Mouse (Mus musculus): Measurements from ENCODE around the gene Nck2.

Nck2 gene

DNA sequence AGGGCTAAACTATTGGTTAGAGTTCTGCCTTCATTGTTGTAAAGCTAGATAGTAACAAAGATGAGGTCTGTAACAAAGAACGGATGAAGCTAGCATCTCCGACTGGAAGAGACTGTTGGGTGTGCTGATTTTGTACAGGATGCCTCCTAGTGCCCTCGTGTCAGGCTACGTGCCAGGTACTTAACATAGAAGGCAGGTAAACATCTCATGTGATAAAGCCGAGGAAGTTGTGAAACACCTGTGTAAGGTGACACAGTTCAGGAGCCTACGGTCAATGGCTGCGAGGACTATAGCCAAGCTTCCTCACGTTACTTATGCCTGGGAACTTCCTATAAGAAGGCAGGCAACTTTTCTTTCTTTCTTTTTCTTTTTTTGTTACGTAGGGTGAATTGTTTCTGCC, at the start of gene Nck2:
Nck2 (plus strand) TSS at position 49 of the 400 bp plus-strand sequence.
- DNase-seq (ENCODE audit: low read depth, low spot score): no peak

DNA sequence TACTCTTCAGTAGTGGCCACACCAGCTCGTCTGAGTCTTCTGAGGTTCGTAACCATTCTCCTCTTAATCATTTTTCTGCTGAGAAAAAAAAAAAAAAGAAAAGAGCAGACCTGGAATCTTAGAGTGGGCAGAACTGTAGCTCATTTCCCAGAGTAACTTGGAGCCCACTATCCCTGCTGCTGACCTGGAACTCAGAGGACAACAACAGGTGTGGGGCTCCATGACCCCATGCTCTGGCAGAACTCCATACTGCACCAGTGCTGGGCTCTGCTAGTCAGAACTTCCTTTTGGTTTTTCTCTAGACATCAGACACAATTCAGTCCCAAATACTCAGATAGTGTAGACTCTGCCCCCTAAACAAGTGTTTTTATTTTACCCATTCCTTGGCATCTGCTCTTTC, 49.3 kb upstream of the Nck2 start:
- no peak for DNase-seq (ENCODE audit: low read depth, low spot score)

DNA sequence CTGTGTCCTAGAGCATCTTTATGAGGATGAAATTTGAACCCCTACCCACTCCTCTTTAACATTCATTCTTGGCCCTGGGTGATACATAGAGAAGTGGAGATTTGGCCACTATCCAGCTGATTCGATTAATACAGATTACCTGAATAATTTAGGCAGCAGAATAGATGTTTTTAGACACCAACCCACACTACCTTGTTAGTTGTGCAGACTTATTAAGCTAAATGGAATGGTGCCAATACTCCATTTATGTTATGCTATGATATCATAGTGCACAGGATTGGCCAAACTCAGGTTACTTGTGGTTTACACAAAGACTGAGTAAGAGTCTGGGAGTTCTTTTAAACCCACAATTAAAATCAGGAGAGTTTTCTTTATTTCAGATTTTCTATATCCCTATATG, 48.6 kb upstream of the Nck2 start:
- DNase-seq (ENCODE audit: low read depth, low spot score): no peak

DNA sequence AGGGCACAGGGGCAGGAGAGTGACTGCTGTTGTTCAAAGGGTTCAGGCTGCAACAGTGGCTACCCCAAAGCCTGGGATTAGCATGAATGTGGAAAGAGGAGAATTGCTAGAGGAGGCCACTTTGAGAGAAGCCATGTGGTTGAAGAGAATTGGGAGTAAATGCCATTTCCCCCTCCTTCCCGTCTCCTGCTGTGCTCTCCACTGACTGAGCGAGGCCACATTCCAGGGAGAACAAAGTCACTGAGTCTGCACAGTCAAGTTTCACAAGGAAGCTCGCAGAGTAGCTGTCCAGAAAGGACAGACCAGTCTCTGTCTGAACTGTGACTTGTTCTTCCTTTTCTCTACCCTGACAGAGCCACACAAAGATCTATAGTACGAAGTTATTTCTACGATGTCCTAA, 47.9 kb upstream of the Nck2 start:
- DNase-seq (ENCODE audit: low read depth, low spot score): no peak

DNA sequence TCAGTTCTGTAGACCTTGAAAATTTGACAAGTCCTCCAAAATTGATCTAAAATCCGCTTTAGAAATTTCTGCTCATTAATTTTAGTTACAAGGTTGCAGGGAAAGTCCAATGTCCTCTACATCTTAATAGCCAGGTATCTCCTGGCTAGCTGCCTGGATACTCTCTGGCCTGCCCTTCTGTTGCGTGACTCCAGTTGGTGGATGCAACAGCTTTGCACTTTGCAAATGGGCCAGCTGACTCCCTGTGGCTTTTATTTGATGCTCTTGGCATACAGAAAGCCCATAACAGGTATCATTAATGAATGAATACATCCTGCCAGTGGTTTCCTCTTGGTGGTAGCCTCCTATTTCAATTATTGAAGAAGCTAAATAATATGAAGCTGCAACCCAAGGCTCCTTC, 47.3 kb upstream of the Nck2 start:
- DNase-seq (ENCODE audit: low read depth, low spot score): no peak

DNA sequence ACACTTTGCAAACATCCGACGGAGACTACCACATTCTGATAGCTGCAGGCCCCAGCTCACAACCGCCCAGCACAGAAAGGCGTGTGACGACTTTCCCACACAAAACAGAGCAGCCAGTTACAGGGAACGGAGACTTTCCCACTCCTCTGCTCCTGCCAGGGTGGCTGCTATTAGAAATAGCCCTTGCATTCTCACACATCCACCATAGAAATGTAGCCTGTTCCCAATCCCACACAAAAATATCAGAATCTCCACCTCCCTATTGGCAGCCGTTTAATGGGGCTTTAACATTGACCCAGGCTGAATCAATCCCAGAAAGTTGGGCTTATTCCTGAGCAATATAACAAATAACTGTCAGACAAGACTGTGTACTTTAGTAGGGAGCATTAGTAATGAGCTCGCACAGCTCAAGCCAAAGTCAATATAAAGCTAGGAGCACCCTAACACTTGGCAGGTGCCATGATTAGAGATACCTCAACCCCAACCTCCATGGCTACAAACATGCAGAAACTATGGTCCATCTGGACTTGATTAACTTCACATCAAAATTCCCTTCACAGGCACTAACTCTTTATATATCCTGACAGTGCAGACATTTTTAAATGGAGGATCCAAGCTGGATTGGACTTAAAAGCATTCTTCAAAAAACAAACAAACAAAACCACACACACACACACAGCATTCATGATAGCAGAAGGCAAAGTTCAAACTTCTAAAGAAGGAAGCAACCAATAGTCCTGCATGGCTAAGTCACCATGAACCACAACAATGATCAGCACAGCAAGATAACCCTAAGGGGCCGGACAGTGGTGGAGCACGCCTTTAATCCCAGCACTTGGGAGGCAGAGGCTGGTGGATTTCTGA, 45.4 kb upstream of the Nck2 start:
- DNase-seq (ENCODE audit: low read depth, low spot score): no peak

DNA sequence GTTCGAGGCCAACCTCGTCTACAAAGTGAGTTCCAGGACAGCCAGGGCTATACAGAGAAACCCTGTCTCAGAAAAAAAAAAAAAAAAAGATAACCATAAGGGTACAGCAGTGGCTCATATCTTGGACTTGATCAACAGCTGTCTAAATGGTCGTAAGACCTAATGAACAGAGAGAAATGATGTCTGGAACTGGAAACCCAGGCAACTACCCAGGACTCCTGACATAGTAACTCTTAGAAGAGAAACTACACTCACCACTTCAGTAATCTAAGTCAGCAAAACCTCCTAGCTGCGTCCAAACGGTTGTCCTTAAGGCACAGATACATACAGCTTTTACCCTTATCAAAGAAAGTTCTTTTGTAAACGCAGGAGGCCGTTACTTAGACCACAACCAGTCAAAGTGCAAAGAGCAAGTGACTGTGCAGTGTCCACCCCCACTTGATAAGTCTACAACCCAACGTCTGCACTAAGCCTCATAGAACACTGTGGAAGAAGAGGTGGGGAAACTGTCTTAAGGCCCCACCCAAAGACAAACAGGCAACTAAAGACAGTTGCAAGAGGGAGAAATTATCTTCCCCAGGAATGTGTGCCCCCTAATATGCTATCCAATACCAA, 44.7 kb upstream of the Nck2 start:
- no peak for DNase-seq (ENCODE audit: low read depth, low spot score)

DNA sequence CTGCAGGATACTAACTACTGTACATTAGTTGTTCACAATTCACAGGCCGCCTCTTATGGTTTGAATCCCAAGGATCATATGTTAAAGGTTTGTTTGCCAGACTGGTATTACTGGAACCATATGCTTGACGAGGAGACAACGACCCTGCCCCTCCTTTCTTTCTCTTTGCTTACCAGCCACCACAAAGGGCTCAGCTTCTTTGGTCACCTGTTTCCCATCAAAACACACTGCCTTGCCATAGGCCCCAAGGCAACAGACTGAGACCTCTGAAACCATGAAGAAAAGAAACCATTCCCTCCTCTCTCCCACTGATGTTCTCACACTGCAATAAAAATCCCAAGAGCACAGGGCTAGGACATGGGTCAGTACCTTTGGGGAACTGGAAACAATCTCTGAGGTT, 43.7 kb upstream of the Nck2 start:
- no peak for DNase-seq (ENCODE audit: low read depth, low spot score)

DNA sequence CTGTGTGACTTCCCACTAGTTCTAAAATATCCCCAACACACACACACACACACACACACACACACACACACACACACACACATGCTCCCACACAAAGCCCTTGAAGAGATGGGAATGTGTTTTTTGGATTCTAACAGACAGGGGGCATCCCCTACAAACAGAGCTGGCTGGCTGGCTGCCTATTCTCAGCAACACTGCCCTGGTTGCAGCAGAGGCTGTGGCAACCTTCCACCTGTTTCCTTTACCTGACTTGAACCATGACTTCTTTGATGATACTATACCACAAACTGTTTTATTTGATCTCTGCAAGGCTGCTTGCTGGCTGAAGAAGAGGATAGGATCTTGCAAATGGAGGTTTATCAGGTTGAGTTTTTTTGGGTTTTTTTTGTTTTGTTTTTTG, 41.0 kb upstream of the Nck2 start:
- DNase-seq (ENCODE audit: low read depth, low spot score): no peak

DNA sequence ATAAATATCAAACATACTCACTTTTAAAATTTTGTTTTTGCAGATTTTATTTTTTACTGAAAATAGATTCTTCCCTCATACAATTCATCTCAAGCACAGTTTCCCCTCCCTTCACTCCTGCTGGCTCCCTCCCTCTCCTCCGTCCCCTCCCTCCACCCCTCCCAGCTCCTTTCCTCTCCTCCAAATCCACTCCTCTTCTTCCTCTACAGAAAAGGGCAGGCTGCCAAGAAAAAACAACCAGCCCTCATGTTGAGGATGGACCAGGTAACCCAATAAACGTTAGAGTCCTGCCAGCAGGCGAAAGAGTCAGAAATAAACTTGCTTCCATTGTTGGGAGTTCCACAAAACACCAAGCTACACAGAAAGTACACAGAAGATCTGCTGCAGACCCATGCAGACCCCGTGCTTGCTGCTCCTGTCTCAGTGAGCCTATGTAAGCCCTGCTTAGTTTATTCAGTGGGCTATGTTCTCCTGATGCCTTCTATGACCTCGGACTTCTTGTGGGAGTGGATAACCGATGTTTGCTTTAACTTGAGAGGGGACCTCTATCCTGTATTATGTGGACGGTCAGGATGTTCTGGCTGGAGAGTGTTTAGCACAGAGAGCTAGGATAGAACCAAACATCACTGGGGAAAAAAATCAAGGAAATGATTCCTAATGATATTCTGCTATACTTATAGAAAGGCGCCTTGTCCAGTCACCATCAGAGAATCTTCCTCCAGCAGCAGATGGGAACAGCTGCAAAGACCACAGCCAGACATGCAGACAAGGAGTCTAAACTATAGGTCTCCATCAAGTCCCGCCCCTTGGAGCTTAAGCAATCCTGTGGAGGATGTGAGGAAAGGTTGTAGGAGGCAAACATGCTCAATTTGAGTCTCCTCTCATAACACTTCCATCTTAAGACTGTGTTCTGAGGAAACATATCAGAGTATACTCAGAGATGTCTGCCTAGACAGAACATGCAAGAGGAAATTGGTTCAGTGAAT, 39.4 kb upstream of the Nck2 start:
- DNase-seq (ENCODE audit: low read depth, low spot score): no peak

DNA sequence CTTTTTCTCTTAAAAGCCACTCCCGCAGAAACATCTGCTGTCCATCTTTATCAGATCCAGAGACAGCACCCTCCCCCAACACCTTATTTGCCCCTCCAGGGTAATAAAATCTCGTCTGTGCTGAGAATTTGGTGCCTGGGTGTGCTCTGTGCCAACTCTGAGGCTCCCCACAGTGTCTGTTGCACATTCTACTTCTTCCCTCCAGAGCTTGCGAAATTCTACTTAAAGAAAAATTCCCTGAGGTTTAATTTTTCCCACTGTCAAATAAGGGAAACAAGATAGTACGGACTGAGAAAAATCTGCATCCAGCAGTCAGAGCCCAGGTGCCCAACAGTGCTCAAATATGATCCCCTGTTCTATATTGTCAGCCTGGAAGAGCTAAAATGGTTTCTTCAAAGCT, 35.4 kb upstream of the Nck2 start:
- DNase-seq (ENCODE audit: low read depth, low spot score): no peak

DNA sequence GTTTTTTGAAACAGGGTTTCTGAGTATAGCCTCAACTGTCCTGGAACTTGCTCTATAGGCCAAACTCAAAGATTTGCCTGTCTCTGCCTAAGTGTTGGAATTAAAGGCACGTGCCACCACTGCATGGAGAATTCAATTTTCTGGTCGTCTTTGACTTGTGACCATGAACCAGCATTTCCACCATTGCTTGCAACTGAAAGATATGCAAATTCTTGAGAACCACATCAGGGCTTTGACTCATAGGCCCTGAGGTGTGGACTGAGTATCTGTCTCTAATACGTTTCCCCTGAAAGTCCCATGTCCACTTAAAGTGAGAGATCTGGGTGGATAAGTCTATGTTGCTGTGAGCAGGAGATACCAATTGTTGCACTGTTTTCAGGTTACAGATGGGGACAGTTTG, 31.6 kb upstream of the Nck2 start:
- DNase-seq (ENCODE audit: low read depth, low spot score): peak; percentile 32

DNA sequence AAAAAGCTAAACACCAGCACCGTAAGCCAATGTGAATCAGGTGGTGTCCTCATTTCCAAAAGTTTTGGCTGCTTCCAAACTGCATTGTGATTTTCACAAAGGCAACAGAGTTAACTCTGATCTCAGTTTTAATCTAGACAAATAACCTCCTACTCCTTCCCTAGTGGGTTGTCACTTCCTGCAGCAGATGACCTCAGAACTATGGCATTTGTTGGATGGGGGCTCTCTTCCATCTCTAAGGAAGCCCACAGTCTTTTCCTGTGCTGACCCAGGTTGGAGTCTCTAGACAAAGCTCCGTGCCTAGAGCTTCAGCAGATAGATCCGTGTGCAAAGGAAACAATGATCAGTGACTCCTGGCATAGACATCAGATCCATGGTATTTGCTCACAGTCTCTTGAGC, 31.1 kb upstream of the Nck2 start:
- peak; percentile 20 for DNase-seq (ENCODE audit: low read depth, low spot score)

DNA sequence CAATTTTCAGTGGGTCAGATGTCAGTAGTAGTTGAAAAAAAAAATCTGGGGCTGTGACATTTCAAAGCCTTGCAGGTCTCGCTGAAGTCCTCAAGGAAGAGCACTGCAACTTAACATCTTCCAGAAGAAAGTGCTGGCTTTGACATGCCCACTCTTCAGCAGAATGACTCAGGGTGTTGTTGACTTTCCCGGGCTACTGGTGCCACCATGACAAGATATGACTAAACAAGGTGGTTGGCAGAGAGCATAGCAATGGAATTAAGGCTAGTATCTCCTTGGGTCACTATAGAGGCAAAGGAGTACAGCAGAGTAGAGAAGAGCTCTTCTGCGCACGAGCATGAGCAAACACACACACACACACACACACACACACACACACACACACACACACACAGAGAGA, 30.6 kb upstream of the Nck2 start:
- peak; percentile 14 for DNase-seq (ENCODE audit: low read depth, low spot score)

DNA sequence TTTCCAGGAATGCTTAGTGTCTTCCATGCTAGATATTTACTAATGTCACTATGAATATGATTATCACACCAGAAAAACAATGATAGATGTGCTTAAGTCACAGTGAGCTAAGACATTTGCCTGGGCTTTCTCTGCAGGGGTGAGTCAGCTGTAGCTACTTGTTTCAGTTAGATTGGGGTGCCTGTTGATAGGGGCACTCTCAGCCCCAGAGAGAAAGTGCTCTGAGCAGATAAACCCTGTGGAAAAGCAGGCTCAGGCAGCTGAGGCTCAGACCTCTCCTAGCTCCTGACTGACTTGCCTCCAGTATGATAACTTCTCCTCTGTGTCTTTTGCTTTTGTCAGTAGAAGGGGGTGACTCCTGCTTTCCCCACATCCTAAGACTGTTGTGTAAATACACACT, 30.2 kb upstream of the Nck2 start:
- no peak for DNase-seq (ENCODE audit: low read depth, low spot score)

DNA sequence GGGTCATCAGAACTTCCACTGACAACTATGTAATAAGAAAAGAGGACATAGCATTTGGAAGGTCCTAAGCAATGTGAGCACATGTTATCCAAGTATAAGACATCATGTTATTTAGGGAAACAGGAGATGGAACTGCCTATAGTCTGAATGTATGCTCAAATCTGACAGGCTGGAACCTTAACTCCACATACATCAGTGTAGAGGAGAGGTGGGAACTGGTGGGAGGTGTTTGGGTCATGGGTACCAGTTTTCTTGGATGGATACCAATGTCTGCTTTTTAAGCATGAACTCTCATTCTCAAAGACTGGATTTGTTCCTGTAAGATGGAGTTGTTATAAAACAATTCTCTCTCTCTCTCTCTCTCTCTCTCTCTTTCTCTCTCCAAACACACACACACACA, 29.4 kb upstream of the Nck2 start:
- no peak for DNase-seq (ENCODE audit: low read depth, low spot score)

DNA sequence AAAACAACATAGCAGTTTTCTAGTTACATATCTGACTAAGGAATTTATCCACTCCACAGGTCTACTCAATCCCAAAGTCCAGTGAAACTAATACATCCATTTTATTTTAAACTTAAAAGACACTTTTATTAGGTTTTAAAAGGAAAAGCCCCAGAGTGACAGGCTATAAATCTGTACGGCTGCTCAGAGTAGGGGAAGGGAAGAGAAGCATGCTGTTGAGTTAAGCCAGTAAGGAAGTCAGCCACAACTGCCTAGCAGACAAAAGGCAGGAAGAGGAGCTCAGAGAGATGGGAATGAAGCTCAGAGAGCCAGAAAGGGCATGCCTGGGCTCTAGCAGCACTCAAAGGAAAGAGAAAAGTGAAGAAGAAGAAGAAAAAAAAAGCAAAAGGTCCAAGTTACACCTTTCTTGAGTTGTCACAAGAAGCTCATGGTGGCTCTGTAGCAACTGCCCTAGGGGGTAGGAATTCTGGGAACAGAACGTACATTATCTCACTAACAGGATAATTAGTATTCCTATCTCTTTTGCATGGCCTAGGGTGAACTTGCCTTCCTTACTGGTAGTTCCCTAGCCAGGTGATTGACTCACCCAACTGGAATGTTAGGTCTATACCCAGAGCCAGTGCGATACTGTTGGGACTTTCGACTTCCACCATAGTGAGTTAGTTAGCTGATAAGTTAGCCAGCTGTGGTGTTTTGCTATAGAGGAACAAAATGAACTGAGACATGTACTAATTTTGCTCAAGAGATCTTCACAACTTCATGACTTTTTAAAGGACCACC, 21.2 kb upstream of the Nck2 start:
- no peak for DNase-seq (ENCODE audit: low read depth, low spot score)

DNA sequence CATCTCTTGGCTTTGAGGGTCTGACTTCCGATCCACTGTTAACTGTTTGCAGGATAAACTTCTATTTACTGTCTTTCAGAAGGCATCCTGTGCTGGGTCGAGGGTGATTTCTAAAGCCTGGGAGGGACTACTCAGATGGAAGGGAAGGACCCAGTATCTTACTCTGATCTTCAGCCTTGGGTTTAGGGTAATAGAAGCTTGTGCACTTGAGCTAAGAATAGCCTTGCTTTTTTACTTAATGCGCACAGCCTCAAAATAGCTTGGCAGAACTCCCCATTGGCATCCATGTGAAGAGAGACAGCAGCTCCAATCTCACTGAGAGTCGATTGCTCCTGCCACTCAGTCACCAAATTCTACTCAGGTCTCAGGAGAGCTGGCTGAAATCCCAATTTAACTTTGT, 17.9 kb upstream of the Nck2 start:
- no peak for DNase-seq (ENCODE audit: low read depth, low spot score)

DNA sequence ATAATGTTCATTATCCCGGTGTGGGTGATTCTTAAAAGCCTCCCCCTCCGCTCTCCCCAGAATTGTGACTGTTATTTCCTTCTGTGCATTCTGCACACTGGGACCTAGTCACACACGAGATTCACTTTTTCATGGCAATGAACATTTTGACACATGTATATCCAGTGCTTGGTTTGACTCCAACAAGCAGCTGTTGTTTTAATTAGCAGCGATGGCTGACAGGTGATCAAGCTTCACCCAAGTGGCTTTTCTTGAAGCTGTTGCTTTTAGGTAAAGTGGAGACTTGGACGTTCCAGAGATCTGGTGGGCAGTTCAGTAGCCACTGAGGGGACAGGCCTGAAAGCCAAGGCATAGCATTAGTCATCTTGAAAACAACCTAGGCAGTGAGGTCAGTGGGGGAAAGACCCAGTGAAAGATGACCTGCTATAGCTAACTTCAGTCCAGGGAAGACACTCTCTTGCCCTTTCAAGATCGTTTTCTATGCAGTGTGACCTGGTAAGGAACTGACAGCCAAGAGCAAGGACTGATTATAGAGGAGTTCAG, 17.3 kb upstream of the Nck2 start:
- no peak for DNase-seq (ENCODE audit: low read depth, low spot score)

DNA sequence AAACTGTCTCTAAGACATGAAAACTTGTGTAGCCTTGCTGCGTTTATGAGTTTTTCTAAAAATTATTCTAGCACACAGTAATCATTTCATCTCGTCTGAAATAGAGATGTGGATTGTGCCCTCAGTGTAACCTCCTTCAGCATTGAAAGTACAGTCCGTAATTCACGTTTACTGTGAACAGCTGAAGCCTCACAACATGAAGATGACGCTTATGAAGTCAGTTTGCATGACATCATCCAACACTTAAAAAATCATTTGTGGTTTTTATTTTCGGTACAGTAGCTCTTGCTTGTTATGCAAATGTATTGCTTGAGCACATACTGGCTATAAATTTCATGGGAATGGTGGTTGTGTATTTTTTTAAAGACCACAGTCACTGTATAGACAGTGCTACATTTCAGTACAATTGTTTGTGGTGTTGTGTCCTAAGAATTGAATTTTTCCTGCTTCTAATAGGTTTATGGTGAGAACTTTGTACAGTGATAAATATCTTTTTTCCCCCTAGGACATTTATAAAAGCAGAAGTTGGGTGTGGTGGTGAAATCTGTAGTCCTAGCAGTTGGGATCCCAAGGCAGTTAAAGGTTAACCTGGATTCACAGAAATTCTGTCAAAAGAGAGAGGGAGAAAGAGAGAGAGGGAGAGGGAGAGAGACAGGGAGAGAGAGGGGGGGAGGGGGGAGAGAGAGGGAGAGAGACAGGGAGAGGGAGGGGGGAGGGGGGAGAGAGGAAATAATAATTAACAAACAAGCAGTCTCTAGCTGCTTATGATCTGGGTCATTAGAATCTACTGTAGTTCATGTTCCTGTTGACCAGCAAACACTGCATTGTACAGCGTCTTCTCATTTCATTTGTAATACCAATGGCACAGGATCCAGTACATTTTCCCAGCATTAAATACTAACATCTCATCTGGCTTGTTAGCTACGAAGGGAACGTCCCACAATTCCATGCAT, 14.2 kb upstream of the Nck2 start:
- no peak for DNase-seq (ENCODE audit: low read depth, low spot score)
